Mouse (Mus musculus) forebrain, postnatal 0 days (tissue): ENCODE results near the gene Selenot. TPM values are rescaled to one million over a fixed set of nuclear protein-coding genes. Genes with fewer than 3 reads are reported as not detected.

Source experiments
- ATAC-seq: fragments of 200-750 bp; cut with Nextera tagmentation; 2 replicates; pipeline ENCODE4 v1.8.0; 2017; ENCODE audit warnings: mild to moderate bottlenecking, moderate library complexity
- DNase-seq: peaks from one replicate; pipeline ENCODE4 v3.0.0-alpha.2; 2015
- H3K27ac ChIP-seq: fragments of 300-500 bp; sonication (generic); 2 replicates; pipeline ENCODE4 v1.5.1; 2014; ENCODE audit warnings: low read depth, mild to moderate bottlenecking, antibody characterized with exemption, low read length, moderate library complexity, mixed read lengths
- H3K27me3 ChIP-seq: fragments of 300-500 bp; sonication (generic); 2 replicates; pipeline ENCODE4 v1.6.1; 2014; ENCODE audit warnings: mild to moderate bottlenecking, low read length, mixed read lengths; ENCODE audit not compliant: insufficient read depth
- H3K36me3 ChIP-seq: fragments of 300-500 bp; sonication (generic); 2 replicates; pipeline ENCODE4 v1.6.1; 2014; ENCODE audit warnings: mild to moderate bottlenecking, moderate library complexity; ENCODE audit not compliant: insufficient read depth
- H3K4me1 ChIP-seq: fragments of 300-500 bp; sonication (generic); 2 replicates; pipeline ENCODE4 v1.6.1; 2014; ENCODE audit warnings: antibody characterized with exemption; ENCODE audit not compliant: insufficient read depth
- H3K4me2 ChIP-seq: fragments of 300-500 bp; sonication (generic); 2 replicates; pipeline ENCODE4 v1.6.1; 2014; ENCODE audit warnings: low read depth, mild to moderate bottlenecking, moderate library complexity
- H3K4me3 ChIP-seq: fragments of 300-500 bp; sonication (generic); 2 replicates; pipeline ENCODE4 v1.5.1; 2014; ENCODE audit warnings: low read depth, low read length, mixed read lengths
- H3K9ac ChIP-seq: fragments of 300-500 bp; sonication (generic); 2 replicates; pipeline ENCODE4 v1.6.1; 2014; ENCODE audit warnings: mild to moderate bottlenecking
- H3K9me3 ChIP-seq: fragments of 300-500 bp; sonication (generic); 2 replicates; pipeline ENCODE4 v1.6.1; 2016; ENCODE audit warnings: low read length
- CTCF ChIP-seq: sonication (generic); IDR thresholded peaks from 2 replicates; pipeline ENCODE4 v1.5.1; 2016; ENCODE audit warnings: antibody characterized with exemption, control low read depth, low read depth
- WGBS: fragments of 180-500 bp; shearing (Covaris S2); extraction: QIAGEN DNeasy Blood & Tissue Kit; methylation state at CpG from one replicate; pipeline ENCODE4 v1.1.7; 2014; 5-methylcytosine and 5-hydroxymethylcytosine counted together
- polyA plus RNA-seq: library from polyadenylated mRNA; unstranded; fragments of >200 nt; fragmentation: Nextera tagmentation; extraction: Ambion mirVana; gene quantifications from 2 replicates; pipeline ENCODE4 v1.2.1, GENCODE M21; 2015
- total RNA-seq: library from RNA; depleted of rRNA; stranded (reverse); fragments of >200 nt; gene quantifications from 2 replicates; pipeline ENCODE4 v1.2.3, GENCODE M21; 2014; rRNA removed

Gene Selenot
- total and polyA plus RNA-seq, 2 experiments from 2014 or later, result 19.3 to 190 TPM

DNA sequence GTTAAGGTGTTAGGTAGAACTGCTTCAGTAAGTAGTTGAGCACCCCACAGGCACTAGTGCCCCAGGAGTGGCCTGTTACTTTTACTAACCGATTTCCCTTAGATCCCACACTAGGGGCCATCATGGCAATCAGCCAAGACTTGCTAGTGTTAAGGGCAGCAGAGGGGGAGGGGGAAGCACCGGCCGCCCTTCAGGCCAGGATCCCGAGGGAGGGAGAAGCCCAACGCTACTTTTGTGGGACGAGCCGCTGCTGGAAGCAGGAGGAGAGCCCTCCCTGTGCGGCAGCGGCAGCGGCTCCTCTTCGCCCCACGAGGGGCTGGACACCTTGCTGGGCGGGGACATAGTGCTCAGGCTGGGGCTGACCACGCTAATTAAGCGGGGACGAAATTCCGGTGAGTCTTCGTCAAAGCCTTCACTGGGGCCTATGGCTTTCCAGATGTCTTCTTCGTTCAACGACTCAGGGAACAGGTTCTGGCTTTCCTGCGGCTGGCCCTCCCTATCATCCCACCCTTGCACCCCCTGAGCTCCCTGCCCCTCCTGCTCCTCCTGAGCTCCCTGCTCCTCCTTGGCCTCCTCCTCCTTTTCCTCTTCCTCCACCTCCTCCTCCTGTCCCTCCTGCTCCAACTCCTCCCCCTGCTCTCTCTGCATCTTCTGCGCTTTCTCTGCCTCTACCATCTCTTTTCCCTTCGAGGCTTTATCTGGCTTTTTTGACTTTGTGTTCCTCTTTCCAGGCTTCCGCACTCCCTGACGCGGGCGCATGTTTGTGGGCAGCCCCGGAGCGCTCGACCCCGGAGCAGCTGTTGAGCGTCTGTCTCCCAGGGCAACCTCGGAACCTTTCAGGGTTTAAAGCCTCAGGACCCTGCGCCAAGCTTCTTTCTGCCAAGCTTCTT lies 60.2 kb downstream of the Selenot start, which contains the start of gene Erich6:
Gene Erich6 (minus strand): TSS at position 802 of the 890 bp plus-strand sequence.
- Histone ChIP-seq H3K4me1 (no peaks in the 10 kb centered on the region), H3K4me3 (peak within 1 kb of the TSS; percentile 49), H3K4me2 (peak within 1 kb of the TSS; percentile 90), H3K27ac (no peak within 1 kb of the TSS), H3K9ac (peak within 1 kb of the TSS; percentile 53), H3K9me3 (no peaks in the 10 kb centered on the region), H3K27me3 (no peaks in the 10 kb centered on the region), H3K36me3 (no peaks in the 10 kb centered on the region)
- TF ChIP-seq CTCF, result no peak
- DNase-seq (peak; percentile 33), ATAC-seq (peak; percentile 91)
- 2% methylated on average over 34 of the region's 34 CpGs for WGBS

Other genes starting within 250 kb of the Selenot start
- 19.0 and 27.7 TPM in 2 replicates for gene Tsc22d2, start 161.9 kb upstream of the Selenot start, total RNA-seq
- 7.7 and 10.2 TPM in 2 replicates for gene Tsc22d2, start 161.9 kb upstream of the Selenot start, polyA plus RNA-seq
- gene Eif2a, start 50.8 kb upstream of the Selenot start, total RNA-seq, result 79.4 and 94.3 TPM in 2 replicates
- gene Eif2a, start 50.8 kb upstream of the Selenot start, polyA plus RNA-seq, result 41.8 and 44.2 TPM in 2 replicates
- gene Serp1, start 50.7 kb upstream of the Selenot start, total RNA-seq, result 45.8 and 49.3 TPM in 2 replicates
- gene Serp1, start 50.7 kb upstream of the Selenot start, polyA plus RNA-seq, result 59.5 and 64.5 TPM in 2 replicates
- 0.29 and 0.92 TPM in 2 replicates for gene Erich6, start 60.6 kb downstream of the Selenot start, total RNA-seq
- gene Erich6, start 60.6 kb downstream of the Selenot start, polyA plus RNA-seq, result 0.33 and 0.45 TPM in 2 replicates
- 22.1 and 25.2 TPM in 2 replicates for gene Siah2, start 115.8 kb downstream of the Selenot start, total RNA-seq
- 11.2 and 13.6 TPM in 2 replicates for gene Siah2, start 115.8 kb downstream of the Selenot start, polyA plus RNA-seq
- 0.05 and 0.23 TPM in 2 replicates for gene Mindy4b-ps, start 245.7 kb downstream of the Selenot start, total RNA-seq
- 0.10 and 0.15 TPM in 2 replicates for gene Mindy4b-ps, start 245.7 kb downstream of the Selenot start, polyA plus RNA-seq